ENCODE assay signal across 9 mouse cellular contexts in genomic region chr11:5886187-5886586, GRCm38 (mm10). TPM values are rescaled to one million over a fixed set of nuclear protein-coding genes. Genes with fewer than 3 reads are reported as not detected.
DNase-seq lines count a peak whose midpoint lies in the region; ATAC-seq and TF ChIP-seq lines count a peak whose summit lies in the region.
"Had no signal": no experiment of that assay in that cellular context is flagged by ENCODE, and none has a peak within 500 bp of the region (broad histone marks: within the 10 kb centered on the region; RNA-seq: fewer than 3 reads in every experiment).

No protein-coding gene starts in this region.

- H3K79me2 ChIP-seq in liver, adult 2 months (ENCODE audit: control insufficient read depth, insufficient read depth, low read length) = no peaks in the 10 kb centered on the region

- no peak overlapping the region for H3K4me2 ChIP-seq in intestine, embryonic 16.5 days (ENCODE audit: low read depth, low read length)
- H3K4me2 ChIP-seq in neural tube, embryonic 11.5 days (ENCODE audit: low read depth) = no peak overlapping the region
- H3K4me2 ChIP-seq: hindbrain, embryonic 15.5 days had no signal

- no peaks in the 10 kb centered on the region for H3K9me3 ChIP-seq in intestine, embryonic 16.5 days (ENCODE audit: control insufficient read depth, low read length)
- H3K9me3 ChIP-seq in neural tube, embryonic 11.5 days (ENCODE audit: control insufficient read depth, low read length) = no peaks in the 10 kb centered on the region
- H3K9me3 ChIP-seq: hindbrain, embryonic 15.5 days had no signal

- peak; percentile 68 for ATAC-seq in erythroblast, adult 5-6 weeks (replicated peaks; ENCODE audit: low FRiP score, poor library complexity, severe bottlenecking)
- no peak for ATAC-seq in intestine, embryonic 16.5 days
- ATAC-seq in neural tube, embryonic 11.5 days (ENCODE audit: insufficient read depth, low FRiP score, low TSS enrichment) = no peak

- 21% methylated on average over 9 of the region's 9 CpGs for WGBS in intestine, embryonic 16.5 days
- WGBS in liver, adult 2 months = 13% methylated on average over 9 of the region's 9 CpGs
- 25% methylated on average over 9 of the region's 9 CpGs for WGBS in neural tube, embryonic 11.5 days

- no peaks in the 10 kb centered on the region for H3K36me3 ChIP-seq in intestine, embryonic 16.5 days (ENCODE audit: control insufficient read depth, insufficient read depth, low read length)
- H3K36me3 ChIP-seq in liver, adult 2 months (ENCODE audit: control insufficient read depth, insufficient read depth, low read length) = no peaks in the 10 kb centered on the region
- H3K36me3 ChIP-seq in neural tube, embryonic 11.5 days (ENCODE audit: control insufficient read depth, insufficient read depth, low read length) = no peaks in the 10 kb centered on the region
- H3K36me3 ChIP-seq: hindbrain, embryonic 15.5 days had no signal

- H3K27me3 ChIP-seq in intestine, embryonic 16.5 days (replicated peaks; ENCODE audit: control insufficient read depth, insufficient read depth, low read length) = no peaks in the 10 kb centered on the region
- no peaks in the 10 kb centered on the region for H3K27me3 ChIP-seq in liver, adult 2 months (ENCODE audit: control insufficient read depth, insufficient read depth, low read length)
- H3K27me3 ChIP-seq in neural tube, embryonic 11.5 days (ENCODE audit: control insufficient read depth, insufficient read depth, low read length) = no peaks in the 10 kb centered on the region
- H3K27me3 ChIP-seq: hindbrain, embryonic 15.5 days had no signal

- H3K4me3 ChIP-seq in intestine, embryonic 16.5 days (ENCODE audit: low read length) = no peak overlapping the region
- no peak overlapping the region for H3K4me3 ChIP-seq in liver, adult 2 months (ENCODE audit: insufficient read depth, low read depth, low read length)
- H3K4me3 ChIP-seq in neural tube, embryonic 11.5 days (ENCODE audit: low read depth, low read length) = no peak overlapping the region
- H3K4me3 ChIP-seq: hindbrain, embryonic 15.5 days had no signal

- H3K9ac ChIP-seq in intestine, embryonic 16.5 days (ENCODE audit: low read depth, low read length) = no peak overlapping the region
- H3K9ac ChIP-seq in liver, adult 2 months (ENCODE audit: low read depth, low read length) = no peak overlapping the region
- H3K9ac ChIP-seq in neural tube, embryonic 11.5 days (ENCODE audit: low read length) = no peak overlapping the region
- H3K9ac ChIP-seq: hindbrain, embryonic 15.5 days had no signal

- DNase-seq in urinary bladder, postnatal 14 days (ENCODE audit: low spot score) = peak; percentile 68
- DNase-seq in urinary bladder, postnatal 10 days (ENCODE audit: low spot score) = no peak
- peak; percentile 76 for DNase-seq in adrenal gland, postnatal 14 days
- peak; percentile 48 for DNase-seq in liver, adult 2 months (ENCODE audit: extremely low read depth, low read depth, low spot score)
- peak; percentile 63 for DNase-seq in neural tube, embryonic 11.5 days (ENCODE audit: low spot score)
- no peak for DNase-seq in ovary, postnatal 10 days (ENCODE audit: low spot score)

- H3K4me1 ChIP-seq in intestine, embryonic 16.5 days (ENCODE audit: control insufficient read depth, insufficient read depth, low read length) = 0 out of 2 replicates have a peak, but pooled peaks cover under 1% of the 10 kb centered on the region
- H3K4me1 ChIP-seq in liver, adult 2 months (ENCODE audit: control insufficient read depth, insufficient read depth, low read length) = no peaks in the 10 kb centered on the region
- H3K4me1 ChIP-seq in neural tube, embryonic 11.5 days (ENCODE audit: control insufficient read depth, insufficient read depth, low read length) = peaks cover 17% of the 10 kb centered on the region

- peak overlapping the region; percentile 29; the same call in 1 of the 2 replicates for H3K27ac ChIP-seq in intestine, embryonic 16.5 days (ENCODE audit: low read length)
- no peak overlapping the region for H3K27ac ChIP-seq in liver, adult 2 months (replicated peaks; ENCODE audit: insufficient read depth, low read depth, low read length)
- H3K27ac ChIP-seq in neural tube, embryonic 11.5 days (ENCODE audit: low read depth, low read length) = no peak overlapping the region; the same call in 1 of the 2 replicates
- H3K27ac ChIP-seq: hindbrain, embryonic 15.5 days had no signal

- TF ChIP-seq CTCF in liver, adult 2 months (IDR thresholded peaks at IDR 0.05; ENCODE audit: low read depth, low read length) = peak; percentile 64

- no peak for TF ChIP-seq POLR2A in liver, adult 2 months (IDR thresholded peaks at IDR 0.05; ENCODE audit: extremely low read depth, insufficient read depth, low read length)

RNA-seq across cellular contexts. Expression of gene Pold2, which starts 8.1 kb away (rescaled TPM):
- 35.6 and 42.1 TPM in 2 replicates for total RNA-seq in adrenal gland, postnatal 14 days (2021)
- 20.7 and 26.5 TPM in 2 replicates for total RNA-seq in erythroblast, adult 5-6 weeks (2015; ENCODE audit: low replicate concordance)
- 4.2 and 18.0 TPM in 2 replicates for total RNA-seq in erythroblast, adult 5-6 weeks (2017; ENCODE audit: low replicate concordance)
- 119 and 141 TPM in 2 replicates for polyA plus RNA-seq in intestine, embryonic 16.5 days (2015; fragmentation: Nextera tagmentation; extraction: Ambion mirVana)
- 10.7 and 22.1 TPM in 2 replicates for total RNA-seq in liver, adult 2 months (2014; rRNA removed)
- polyA plus RNA-seq in liver, adult 2 months (2012; rRNA removed) = 59.5 and 81.1 TPM in 2 replicates
- 92.5 and 102 TPM in 2 replicates for polyA plus RNA-seq in neural tube, embryonic 11.5 days (2014; fragmentation: Nextera tagmentation; extraction: Ambion mirVana)

RNA-seq across cellular contexts. Expression of gene Myl7, which starts 12.4 kb away (rescaled TPM):
- not detected in 2 replicates for total RNA-seq in adrenal gland, postnatal 14 days (2021)
- total RNA-seq in erythroblast, adult 5-6 weeks (2015; ENCODE audit: low replicate concordance) = not detected in 2 replicates
- not detected in 2 replicates for total RNA-seq in erythroblast, adult 5-6 weeks (2017; ENCODE audit: low replicate concordance)
- polyA plus RNA-seq in intestine, embryonic 16.5 days (2015; fragmentation: Nextera tagmentation; extraction: Ambion mirVana) = 75.3 and 88.3 TPM in 2 replicates
- 0.65 and 0.67 TPM in 2 replicates for total RNA-seq in liver, adult 2 months (2014; rRNA removed)
- polyA plus RNA-seq in liver, adult 2 months (2012; rRNA removed) = 0.55 and 0.64 TPM in 2 replicates
- polyA plus RNA-seq in neural tube, embryonic 11.5 days (2014; fragmentation: Nextera tagmentation; extraction: Ambion mirVana) = 3.9 and 16.9 TPM in 2 replicates

RNA-seq across cellular contexts. Expression of gene Aebp1, which starts 24.4 kb away (rescaled TPM):
- 203 and 213 TPM in 2 replicates for total RNA-seq in adrenal gland, postnatal 14 days (2021)
- not detected in 2 replicates for total RNA-seq in erythroblast, adult 5-6 weeks (2015; ENCODE audit: low replicate concordance)
- total RNA-seq in erythroblast, adult 5-6 weeks (2017; ENCODE audit: low replicate concordance) = not detected in 2 replicates
- polyA plus RNA-seq in intestine, embryonic 16.5 days (2015; fragmentation: Nextera tagmentation; extraction: Ambion mirVana) = 38.4 and 39.7 TPM in 2 replicates
- total RNA-seq in liver, adult 2 months (2014; rRNA removed) = 0.83 and 1.7 TPM in 2 replicates
- 1.4 and 1.6 TPM in 2 replicates for polyA plus RNA-seq in liver, adult 2 months (2012; rRNA removed)
- polyA plus RNA-seq in neural tube, embryonic 11.5 days (2014; fragmentation: Nextera tagmentation; extraction: Ambion mirVana) = 8.9 and 9.7 TPM in 2 replicates

RNA-seq across cellular contexts. Expression of gene Polm, which starts 48.4 kb away (rescaled TPM):
- total RNA-seq in adrenal gland, postnatal 14 days (2021) = 8.4 and 11.9 TPM in 2 replicates
- 0.58 and 3.3 TPM in 2 replicates for total RNA-seq in erythroblast, adult 5-6 weeks (2015; ENCODE audit: low replicate concordance)
- 0.28 and 1.5 TPM in 2 replicates for total RNA-seq in erythroblast, adult 5-6 weeks (2017; ENCODE audit: low replicate concordance)
- 12.5 and 13.3 TPM in 2 replicates for polyA plus RNA-seq in intestine, embryonic 16.5 days (2015; fragmentation: Nextera tagmentation; extraction: Ambion mirVana)
- total RNA-seq in liver, adult 2 months (2014; rRNA removed) = 2.6 and 2.7 TPM in 2 replicates
- polyA plus RNA-seq in liver, adult 2 months (2012; rRNA removed) = 8.1 and 13.3 TPM in 2 replicates
- 5.0 and 6.2 TPM in 2 replicates for polyA plus RNA-seq in neural tube, embryonic 11.5 days (2014; fragmentation: Nextera tagmentation; extraction: Ambion mirVana)

Comparison
In these comparisons a context has a peak if more than half of its experiments do, and no peak if none do; other contexts are left out.
1. DNase-seq: peak in urinary bladder, postnatal 14 days (single experiment), adrenal gland, postnatal 14 days (single experiment), liver, adult 2 months (single experiment) and neural tube, embryonic 11.5 days (single experiment); none in urinary bladder, postnatal 10 days (single experiment) and ovary, postnatal 10 days (single experiment).
2. RNA of gene Aebp1, which starts 24.4 kb away (total RNA-seq): 203 to 213 TPM in adrenal gland, postnatal 14 days; 0.83 to 1.7 TPM in liver, adult 2 months and not detected in erythroblast, adult 5-6 weeks; every median in the first group is over 10 times any median in the second.